Mouse (Mus musculus): ENCODE results near the gene Gas2.

The Gas2 gene

GRCm38 (mm10) chr7:51964681-51965080, 102.9 kb downstream of the Gas2 start:
- no peak for DNase-seq (ENCODE audit: low read depth, low spot score)

GRCm38 (mm10) chr7:51967581-51967980, 105.8 kb downstream of the Gas2 start:
- no peak for DNase-seq (ENCODE audit: low read depth, low spot score)

- no peak for DNase-seq (ENCODE audit: low read depth, low spot score)
Measured at GRCm38 (mm10) chr7:51969379-51969778, 107.6 kb downstream of the Gas2 start.

- DNase-seq (ENCODE audit: low read depth, low spot score): no peak
Measured at GRCm38 (mm10) chr7:51972252-51972855, 110.5 kb downstream of the Gas2 start.

- DNase-seq (ENCODE audit: low read depth, low spot score): no peak
Measured at GRCm38 (mm10) chr7:51973091-51973490, 111.3 kb downstream of the Gas2 start.

- DNase-seq (ENCODE audit: low read depth, low spot score): no peak
Measured at GRCm38 (mm10) chr7:51973526-51973925, 111.7 kb downstream of the Gas2 start.

GRCm38 (mm10) chr7:51975181-51975580, 113.4 kb downstream of the Gas2 start:
- no peak for DNase-seq (ENCODE audit: low read depth, low spot score)

- no peak for DNase-seq (ENCODE audit: low read depth, low spot score)
Measured at GRCm38 (mm10) chr7:51979271-51979670, 117.5 kb downstream of the Gas2 start.

- DNase-seq (ENCODE audit: low read depth, low spot score): no peak
Measured at GRCm38 (mm10) chr7:51982303-51982702, 120.5 kb downstream of the Gas2 start.

- DNase-seq (ENCODE audit: low read depth, low spot score): no peak
Measured at GRCm38 (mm10) chr7:51985763-51986162, 123.9 kb downstream of the Gas2 start.

GRCm38 (mm10) chr7:51986909-51987308, 125.1 kb downstream of the Gas2 start:
- no peak for DNase-seq (ENCODE audit: low read depth, low spot score)

- peak; percentile 63 for DNase-seq (ENCODE audit: low read depth, low spot score)
Measured at GRCm38 (mm10) chr7:51991020-51991419, 129.2 kb downstream of the Gas2 start.

- DNase-seq (ENCODE audit: low read depth, low spot score): peak; percentile 91
Measured at GRCm38 (mm10) chr7:52005511-52006295, 143.9 kb downstream of the Gas2 start, which contains the start of gene Svip. Gene Svip (minus strand): TSS chr7:52006018.

- no peak for DNase-seq (ENCODE audit: low read depth, low spot score)
Measured at GRCm38 (mm10) chr7:52006296-52006630, 144.4 kb downstream of the Gas2 start.

- DNase-seq (ENCODE audit: low read depth, low spot score): no peak
Measured at GRCm38 (mm10) chr7:52007138-52007537, 145.3 kb downstream of the Gas2 start.

GRCm38 (mm10) chr7:52013457-52013856, 151.6 kb downstream of the Gas2 start:
- DNase-seq (ENCODE audit: low read depth, low spot score): no peak

- no peak for DNase-seq (ENCODE audit: low read depth, low spot score)
Measured at GRCm38 (mm10) chr7:52015180-52015579, 153.4 kb downstream of the Gas2 start.

- no peak for DNase-seq (ENCODE audit: low read depth, low spot score)
Measured at GRCm38 (mm10) chr7:52015628-52016027, 153.8 kb downstream of the Gas2 start, which contains the start of gene 1700015G11Rik. Gene 1700015G11Rik (minus strand): TSS chr7:52015728.

- DNase-seq (ENCODE audit: low read depth, low spot score): no peak
Measured at GRCm38 (mm10) chr7:52022039-52022438, 160.2 kb downstream of the Gas2 start.

- DNase-seq (ENCODE audit: low read depth, low spot score): no peak
Measured at GRCm38 (mm10) chr7:52024050-52024626, 162.3 kb downstream of the Gas2 start.

GRCm38 (mm10) chr7:52037600-52038582, 176.1 kb downstream of the Gas2 start:
- no peak for DNase-seq (ENCODE audit: low read depth, low spot score)
